In genomic region chr4:126252411-126253237, GRCm38 (mm10) we compare ENCODE assay signal across 8 mouse cellular contexts. TPM values are rescaled to one million over a fixed set of nuclear protein-coding genes. Genes with fewer than 3 reads are reported as not detected.
DNase-seq lines count a peak whose midpoint lies in the region; ATAC-seq and TF ChIP-seq lines count a peak whose summit lies in the region.
"Had no signal": no experiment of that assay in that cellular context is flagged by ENCODE, and none has a peak within 500 bp of the region (broad histone marks: within the 10 kb centered on the region; RNA-seq: fewer than 3 reads in every experiment).

No protein-coding gene starts in this region.

- H3K4me3 ChIP-seq in left cerebral cortex, adult 2 months, result peak overlapping the region; percentile 99
- H3K4me3 ChIP-seq in forebrain, embryonic 14.5 days (ENCODE audit: low read depth, low read length), result no peak overlapping the region
- no peak overlapping the region for H3K4me3 ChIP-seq in intestine, embryonic 14.5 days (ENCODE audit: low read depth, low read length)
- no peak overlapping the region for H3K4me3 ChIP-seq in midbrain, postnatal 0 days (ENCODE audit: low read depth, low read length)

- no peaks in the 10 kb centered on the region for H3K9me3 ChIP-seq in forebrain, embryonic 14.5 days (replicated peaks; ENCODE audit: control insufficient read depth, low read length)
- no peaks in the 10 kb centered on the region for H3K9me3 ChIP-seq in intestine, embryonic 14.5 days (ENCODE audit: control insufficient read depth, low read length)
- H3K9me3 ChIP-seq in midbrain, postnatal 0 days (ENCODE audit: low read length), result no peaks in the 10 kb centered on the region

- 0 out of 2 replicates have a peak, but pooled peaks cover 7% of the 10 kb centered on the region for H3K36me3 ChIP-seq in forebrain, embryonic 14.5 days (ENCODE audit: control insufficient read depth, insufficient read depth, low read length)
- no peaks in the 10 kb centered on the region for H3K36me3 ChIP-seq in intestine, embryonic 14.5 days (ENCODE audit: control insufficient read depth, insufficient read depth, low read length)
- H3K36me3 ChIP-seq in midbrain, postnatal 0 days (ENCODE audit: insufficient read depth, low read length), result no peaks in the 10 kb centered on the region

- intact Hi-C loops in left cerebral cortex, adult 2 months (cut with DNase I), result loop anchor here (5.0 kb wide), 1 partner anchor 150 kb away; the partner anchor contains the start of gene Stk40
- intact Hi-C loops in left cerebral cortex, postnatal 4 days (cut with DNase I), result no loop called here

- peak overlapping the region; percentile 43 for H3K9ac ChIP-seq in forebrain, embryonic 14.5 days (ENCODE audit: low read length)
- no peak overlapping the region for H3K9ac ChIP-seq in intestine, embryonic 14.5 days (ENCODE audit: low read length)
- no peak overlapping the region for H3K9ac ChIP-seq in midbrain, postnatal 0 days (replicated peaks; ENCODE audit: low read length, poor library complexity, severe bottlenecking)

- ATAC-seq in forebrain, embryonic 14.5 days, result no peak
- ATAC-seq in intestine, embryonic 14.5 days (replicated peaks; ENCODE audit: low FRiP score, low TSS enrichment, low read depth), result no peak
- no peak for ATAC-seq in midbrain, postnatal 0 days (ENCODE audit: low FRiP score)

- DNase-seq in left cerebral cortex, adult 2 months (ENCODE audit: extremely low spot score in 1 of 2, low spot score in 2 of 2), result no peak
- no peak for DNase-seq in left cerebral cortex, postnatal 4 days
- DNase-seq in forebrain, embryonic 14.5 days (ENCODE audit: low spot score), result no peak
- DNase-seq in intestine, embryonic 14.5 days (ENCODE audit: low spot score), result no peak
- no peak for DNase-seq in midbrain, postnatal 0 days (ENCODE audit: low spot score)
- DNase-seq in ovary, postnatal 36 days (ENCODE audit: low spot score), result no peak
- no peak for DNase-seq in left cerebral cortex, adult 11 months (ENCODE audit: low spot score)
- DNase-seq: thymus, postnatal 25 days had no signal

- H3K4me2 ChIP-seq in forebrain, embryonic 14.5 days (ENCODE audit: low read length), result 0 out of 2 replicates have a peak overlapping the region, but pooled peaks have one; percentile 5
- peak overlapping the region; percentile 3 for H3K4me2 ChIP-seq in intestine, embryonic 14.5 days (ENCODE audit: low read length)
- H3K4me2 ChIP-seq in midbrain, postnatal 0 days (ENCODE audit: low read depth, low read length, poor library complexity, severe bottlenecking), result peak overlapping the region; percentile 26

- H3K27me3 ChIP-seq in forebrain, embryonic 14.5 days (replicated peaks; ENCODE audit: control insufficient read depth, insufficient read depth, low read length), result no peaks in the 10 kb centered on the region
- H3K27me3 ChIP-seq in intestine, embryonic 14.5 days (replicated peaks; ENCODE audit: control insufficient read depth, insufficient read depth, low read length), result no peaks in the 10 kb centered on the region
- H3K27me3 ChIP-seq in midbrain, postnatal 0 days (ENCODE audit: insufficient read depth, low read length), result no peaks in the 10 kb centered on the region

- TF ChIP-seq CTCF in left cerebral cortex, adult 2 months (IDR thresholded peaks at IDR 0.05), result no peak
- TF ChIP-seq CTCF in midbrain, postnatal 0 days (IDR thresholded peaks at IDR 0.05), result no peak

- H3K4me1 ChIP-seq in forebrain, embryonic 14.5 days (ENCODE audit: control insufficient read depth, insufficient read depth, low read length), result peaks cover 35% of the 10 kb centered on the region
- H3K4me1 ChIP-seq in intestine, embryonic 14.5 days (replicated peaks; ENCODE audit: control insufficient read depth, insufficient read depth, low read length), result peaks cover 50% of the 10 kb centered on the region
- H3K4me1 ChIP-seq in midbrain, postnatal 0 days (ENCODE audit: insufficient read depth, low read length), result peaks cover 31% of the 10 kb centered on the region

- WGBS in forebrain, embryonic 14.5 days, result 67% methylated on average over 17 of the region's 17 CpGs
- WGBS in intestine, embryonic 14.5 days, result 79% methylated on average over 17 of the region's 17 CpGs
- 60% methylated on average over 17 of the region's 17 CpGs for WGBS in midbrain, postnatal 0 days

- peak overlapping the region; percentile 89 for H3K27ac ChIP-seq in left cerebral cortex, adult 2 months
- no peak overlapping the region for H3K27ac ChIP-seq in forebrain, embryonic 14.5 days (ENCODE audit: low read depth, low read length)
- H3K27ac ChIP-seq in intestine, embryonic 14.5 days (ENCODE audit: low read depth), result peak overlapping the region; percentile 55; the same call in 1 of the 2 replicates
- no peak overlapping the region for H3K27ac ChIP-seq in midbrain, postnatal 0 days (ENCODE audit: low read depth, low read length)

RNA-seq across cellular contexts. Expression of gene Map7d1, which starts 3.5 kb away (rescaled TPM):
- 100 to 1,000 TPM; 281 TPM for total RNA-seq in left cerebral cortex, adult 2 months (2021)
- 100 to 1,000 TPM; 211 to 214 TPM for total RNA-seq in left cerebral cortex, postnatal 4 days (2021)
- 54.8 and 67.8 TPM in 2 replicates for polyA plus RNA-seq in forebrain, embryonic 14.5 days (2014; fragmentation: Nextera tagmentation; extraction: Ambion mirVana)
- polyA plus RNA-seq in intestine, embryonic 14.5 days (2014; fragmentation: Nextera tagmentation; extraction: Ambion mirVana), result 37.8 and 38.0 TPM in 2 replicates
- 106 and 124 TPM in 2 replicates for total RNA-seq in midbrain, postnatal 0 days (2014; rRNA removed)
- 56.9 and 61.2 TPM in 2 replicates for polyA plus RNA-seq in midbrain, postnatal 0 days (2015; fragmentation: Nextera tagmentation; extraction: Ambion mirVana)

RNA-seq across cellular contexts. Expression of gene Trappc3, which starts 9.5 kb away (rescaled TPM):
- total RNA-seq in left cerebral cortex, adult 2 months (2021), result 10 to 100 TPM; 77.0 to 87.5 TPM
- 100 to 1,000 TPM; 102 to 105 TPM for total RNA-seq in left cerebral cortex, postnatal 4 days (2021)
- polyA plus RNA-seq in forebrain, embryonic 14.5 days (2014; fragmentation: Nextera tagmentation; extraction: Ambion mirVana), result 36.9 and 39.3 TPM in 2 replicates
- polyA plus RNA-seq in intestine, embryonic 14.5 days (2014; fragmentation: Nextera tagmentation; extraction: Ambion mirVana), result 20.5 and 24.6 TPM in 2 replicates
- 121 and 122 TPM in 2 replicates for total RNA-seq in midbrain, postnatal 0 days (2014; rRNA removed)
- polyA plus RNA-seq in midbrain, postnatal 0 days (2015; fragmentation: Nextera tagmentation; extraction: Ambion mirVana), result 173 and 186 TPM in 2 replicates

RNA-seq across cellular contexts. Expression of gene Col8a2, which starts 34.0 kb away (rescaled TPM):
- total RNA-seq in left cerebral cortex, adult 2 months (2021), result 1 to 10 TPM; 1.9 to 3.0 TPM
- 1 to 10 TPM; 2.2 to 3.4 TPM for total RNA-seq in left cerebral cortex, postnatal 4 days (2021)
- 1.2 and 2.9 TPM in 2 replicates for polyA plus RNA-seq in forebrain, embryonic 14.5 days (2014; fragmentation: Nextera tagmentation; extraction: Ambion mirVana)
- polyA plus RNA-seq in intestine, embryonic 14.5 days (2014; fragmentation: Nextera tagmentation; extraction: Ambion mirVana), result 5.3 and 6.7 TPM in 2 replicates
- total RNA-seq in midbrain, postnatal 0 days (2014; rRNA removed), result 8.3 and 11.0 TPM in 2 replicates
- polyA plus RNA-seq in midbrain, postnatal 0 days (2015; fragmentation: Nextera tagmentation; extraction: Ambion mirVana), result 1.3 TPM in 2 replicates

RNA-seq across cellular contexts. Expression of gene Thrap3, which starts 50.1 kb away (rescaled TPM):
- 100 to 1,000 TPM; 149 to 158 TPM for total RNA-seq in left cerebral cortex, adult 2 months (2021)
- total RNA-seq in left cerebral cortex, postnatal 4 days (2021), result 100 to 1,000 TPM; 165 TPM
- 128 and 152 TPM in 2 replicates for polyA plus RNA-seq in forebrain, embryonic 14.5 days (2014; fragmentation: Nextera tagmentation; extraction: Ambion mirVana)
- 206 TPM in 2 replicates for polyA plus RNA-seq in intestine, embryonic 14.5 days (2014; fragmentation: Nextera tagmentation; extraction: Ambion mirVana)
- 119 and 162 TPM in 2 replicates for total RNA-seq in midbrain, postnatal 0 days (2014; rRNA removed)
- polyA plus RNA-seq in midbrain, postnatal 0 days (2015; fragmentation: Nextera tagmentation; extraction: Ambion mirVana), result 81.6 and 94.8 TPM in 2 replicates

Comparison
In these comparisons a context has a peak if more than half of its experiments do, and no peak if none do; other contexts are left out.
1. H3K27ac ChIP-seq: peak in left cerebral cortex, adult 2 months (single experiment) and intestine, embryonic 14.5 days (single experiment); none in forebrain, embryonic 14.5 days (single experiment) and midbrain, postnatal 0 days (single experiment).
2. Peak in every context shown above with its lines, with median percentiles within 50 percentile points of each other: H3K4me2 ChIP-seq.